Mouse (Mus musculus) left cerebral cortex, adult 8-10 months (tissue): ENCODE measurements around the gene Slc34a1. TPM values are rescaled to one million over a fixed set of nuclear protein-coding genes. Genes with fewer than 3 reads are reported as not detected.

Experiments
- microRNA-seq, 2 experiments: library from miRNA; unstranded; fragments of <30 nt; microRNA quantifications; one replicate each; pipeline ENCODE4 v1.2.0; 2022
- total RNA-seq, 4 experiments: library from RNA; stranded (reverse); gene quantifications; 2 replicates each; pipeline ENCODE4 v1.2.4; 2022

Gene Slc34a1
- total RNA-seq, 4 experiments from 2014 or later: 0.16 to 0.17 TPM; not detected in 2

Small RNA genes lying within 50 kb of the gene (microRNA-seq; reads per million reads assigned to microRNA genes)
- 3.3 to 3.6 reads per million in 2 experiments for gene Mir6943

Other genes starting within 250 kb of the Slc34a1 start
- gene Fgfr4, start 245.5 kb upstream of the Slc34a1 start, total RNA-seq: under 1 TPM; 0.21 to 0.70 (median 0.58) TPM
- gene Nsd1, start 188.4 kb upstream of the Slc34a1 start, total RNA-seq: 100 to 1,000 TPM; 108 to 137 (median 123) TPM
- gene Prelid1, start 77.7 kb upstream of the Slc34a1 start, total RNA-seq: 100 to 1,000 TPM; 163 to 176 (median 166) TPM
- 10 to 100 TPM; 74.1 to 86.1 (median 81.0) TPM for gene Rab24, start 76.2 kb upstream of the Slc34a1 start, total RNA-seq
- 1 to 10 TPM in 2 of 4 experiments, under 1 TPM in 2; 0.65 to 1.6 (median 0.97) TPM for gene Mxd3, start 68.4 kb upstream of the Slc34a1 start, total RNA-seq
- gene Lman2, start 35.4 kb upstream of the Slc34a1 start, total RNA-seq: 10 to 100 TPM; 47.2 to 56.7 (median 49.1) TPM
- gene Rgs14, start 28.5 kb upstream of the Slc34a1 start, total RNA-seq: 10 to 100 TPM; 54.2 to 59.0 (median 55.0) TPM
- gene Pfn3, start 17.0 kb downstream of the Slc34a1 start, total RNA-seq: not detected
- under 1 TPM; 0.39 to 0.98 (median 0.75) TPM for gene F12, start 28.6 kb downstream of the Slc34a1 start, total RNA-seq
- 10 to 100 TPM; 60.0 to 65.3 (median 61.9) TPM for gene Grk6, start 46.9 kb downstream of the Slc34a1 start, total RNA-seq
- gene Prr7, start 66.1 kb downstream of the Slc34a1 start, total RNA-seq: 10 to 100 TPM; 50.8 to 62.7 (median 59.7) TPM
- gene Dbn1, start 89.9 kb downstream of the Slc34a1 start, total RNA-seq: 100 to 1,000 TPM; 216 to 253 (median 234) TPM
- gene Pdlim7, start 115.5 kb downstream of the Slc34a1 start, total RNA-seq: 10 to 100 TPM; 78.3 to 93.8 (median 85.9) TPM
- gene Dok3, start 131.1 kb downstream of the Slc34a1 start, total RNA-seq: 1 to 10 TPM; 3.7 to 6.3 (median 5.2) TPM
- gene Ddx41, start 138.5 kb downstream of the Slc34a1 start, total RNA-seq: 10 to 100 TPM; 44.5 to 55.2 (median 48.2) TPM
- gene Fam193b, start 172.9 kb downstream of the Slc34a1 start, total RNA-seq: 10 to 100 TPM; 73.2 to 80.1 (median 73.8) TPM
- 100 to 1,000 TPM; 125 to 136 (median 132) TPM for gene Tmed9, start 175.5 kb downstream of the Slc34a1 start, total RNA-seq
- 10 to 100 TPM; 24.5 to 26.2 (median 25.5) TPM for gene B4galt7, start 201.7 kb downstream of the Slc34a1 start, total RNA-seq
- 10 to 100 TPM; 37.7 to 49.5 (median 43.4) TPM for gene Caml, start 224.8 kb downstream of the Slc34a1 start, total RNA-seq
- 10 to 100 TPM; 39.6 to 48.5 (median 45.3) TPM for gene Ddx46, start 236.8 kb downstream of the Slc34a1 start, total RNA-seq